Mouse (Mus musculus) heart, postnatal 0 days (tissue): ENCODE results near the gene Zkscan4.
A peak's percentile ranks its signal among the peaks of the same experiment; 100 is the strongest.

ENCODE experiments used
- CTCF ChIP-seq: IDR thresholded peaks from 2 replicates; pipeline ENCODE4 v1.5.1; 2016; ENCODE audit warnings: antibody characterized with exemption, control low read depth, low read depth
- EP300 ChIP-seq: IDR thresholded peaks from 2 replicates; pipeline ENCODE4 v1.6.1; 2016; ENCODE audit warnings: antibody characterized with exemption, low read depth

GRCm38 (mm10) chr13:21530781-21531201 is 52.1 kb downstream of the Zkscan4 start, which contains the start of gene Zkscan8:
- TF ChIP-seq CTCF (no peak; the same call in 1 of the 2 replicates), EP300 (peak; percentile 63; the same call in 1 of the 2 replicates)
